Mouse (Mus musculus): ENCODE results near the gene Cmah.

Cmah gene

DNA sequence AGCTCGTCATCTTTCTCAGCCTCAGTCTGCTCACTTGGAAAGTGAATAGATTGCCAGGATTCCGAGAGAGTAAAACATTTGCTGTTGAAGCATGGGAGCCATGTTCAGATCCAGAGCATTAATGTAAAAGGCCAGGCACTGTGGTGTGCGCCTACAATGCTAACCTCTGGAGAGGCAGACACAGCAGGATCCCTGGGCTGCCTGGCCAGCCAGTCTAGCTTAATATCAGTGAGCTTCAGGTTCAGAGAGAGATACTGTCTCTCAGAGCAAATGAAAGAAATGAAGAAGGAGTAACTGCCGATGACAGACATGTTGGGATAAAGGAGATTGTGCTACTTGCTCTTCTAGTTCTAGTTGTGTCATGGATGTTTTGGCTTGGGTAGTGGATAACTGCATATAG lies 91.6 kb downstream of the Cmah start:
- no peak for DNase-seq

- DNase-seq = no peak
Observed at GRCm38 (mm10) chr13:24419560-24420250, 92.5 kb downstream of the Cmah start.

DNA sequence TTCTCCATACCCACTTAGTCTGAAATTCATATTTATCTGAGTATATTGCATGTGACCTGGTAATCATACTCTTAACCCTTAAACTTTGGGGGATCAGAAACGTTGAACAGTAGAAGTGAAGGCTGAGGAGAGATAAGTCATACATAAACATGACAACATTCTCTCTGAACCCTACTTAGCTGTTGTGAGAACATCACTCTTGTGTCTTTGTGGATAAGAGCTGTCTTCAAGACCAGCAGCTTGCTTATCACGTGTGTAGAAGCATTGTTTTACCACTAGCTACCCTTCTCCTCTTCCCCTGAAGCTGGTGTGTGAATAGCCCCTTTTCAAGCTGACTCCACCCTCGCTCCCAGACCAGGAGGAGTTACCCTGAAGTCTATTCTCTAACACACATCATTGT lies 94.8 kb downstream of the Cmah start:
- no peak for DNase-seq

DNA sequence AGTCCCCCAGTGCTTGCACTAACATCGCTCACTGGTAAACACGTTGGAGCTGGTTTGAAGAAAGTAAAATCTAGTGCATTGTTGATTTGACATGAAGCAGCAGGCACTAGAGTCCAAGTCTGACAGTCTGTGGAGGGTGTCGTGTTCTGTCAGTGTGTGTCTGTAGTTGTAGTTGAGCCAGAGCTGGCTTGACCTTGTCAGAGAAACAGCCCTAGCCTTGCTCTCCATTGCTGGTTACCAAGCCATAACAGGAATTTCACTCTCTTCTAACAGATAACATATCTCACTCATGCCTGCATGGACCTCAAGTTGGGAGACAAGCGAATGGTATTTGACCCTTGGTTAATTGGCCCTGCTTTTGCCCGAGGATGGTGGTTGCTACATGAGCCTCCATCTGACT lies 103.0 kb downstream of the Cmah start:
- no peak for DNase-seq

- DNase-seq = no peak
Observed at GRCm38 (mm10) chr13:24431593-24431992, 104.4 kb downstream of the Cmah start.

DNA sequence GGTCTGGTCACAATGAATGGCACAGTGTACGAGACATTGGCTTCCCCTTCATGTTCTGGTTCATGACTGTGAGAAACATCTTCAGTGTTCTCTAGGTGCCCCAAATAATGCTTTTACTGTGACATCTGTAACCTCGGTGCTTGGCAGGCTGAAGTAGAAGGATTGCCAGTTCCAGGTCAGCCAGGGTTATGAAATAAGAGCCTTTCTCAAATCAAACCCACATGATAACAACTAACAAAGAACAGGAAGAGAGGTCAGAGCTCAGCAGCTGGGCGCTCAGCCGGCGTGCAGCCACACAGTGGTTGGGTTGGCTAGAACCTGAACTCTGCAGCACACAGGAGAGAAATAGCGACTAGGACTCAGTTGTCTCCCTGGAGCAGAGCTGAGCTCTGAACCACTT lies 115.1 kb downstream of the Cmah start:
- peak; percentile 27 for DNase-seq

DNA sequence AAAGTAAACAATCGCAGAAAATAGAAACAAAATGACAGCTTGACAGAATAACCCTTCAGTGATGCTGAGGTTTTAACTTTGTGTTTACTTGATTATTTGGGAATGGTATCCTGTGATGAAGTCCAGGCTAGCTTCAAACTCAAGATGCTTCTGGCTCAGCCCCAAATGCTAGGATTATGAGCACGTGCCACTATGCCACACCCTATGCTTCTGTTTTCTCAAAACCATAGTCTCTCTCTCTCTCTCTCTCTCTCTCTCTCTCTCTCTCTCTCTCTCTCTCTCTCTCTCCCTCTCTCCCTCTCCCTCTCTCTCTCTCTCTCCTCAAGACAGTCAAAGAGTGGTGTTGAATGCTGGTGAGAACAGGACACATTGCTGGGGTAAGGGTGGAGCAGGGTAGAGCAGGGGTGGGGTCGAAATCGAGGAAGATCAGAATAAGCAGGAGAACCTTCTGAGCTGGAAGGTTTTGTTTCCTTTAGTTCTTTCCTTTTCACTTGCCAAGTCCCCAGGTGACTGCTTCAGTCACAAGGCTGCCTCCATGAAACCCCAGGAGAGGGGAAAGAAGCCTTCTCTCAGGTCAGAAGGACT lies 116.7 kb downstream of the Cmah start:
- no peak for DNase-seq

DNA sequence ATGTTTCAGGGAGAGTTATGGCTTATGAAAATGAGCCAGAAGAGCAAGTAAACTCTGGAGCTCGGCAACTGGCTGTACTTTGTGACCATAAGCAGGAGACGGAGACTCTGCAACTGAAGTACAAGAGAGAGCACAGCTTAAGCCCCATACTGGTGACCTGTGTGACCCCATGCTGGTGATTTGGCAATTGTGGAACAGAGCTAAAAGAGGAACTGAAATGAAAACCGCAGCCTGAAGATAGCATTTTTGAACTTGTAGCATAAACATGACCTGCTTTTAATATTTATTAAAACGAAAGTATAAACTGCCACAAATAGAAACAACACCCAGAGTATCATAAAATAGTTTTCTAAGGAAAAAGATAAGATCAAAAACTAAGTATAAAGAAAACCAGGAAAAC lies 117.5 kb downstream of the Cmah start:
- DNase-seq = peak; percentile 51

GRCm38 (mm10) chr13:24445166-24445565 lies 118.0 kb downstream of the Cmah start:
- no peak for DNase-seq

- DNase-seq = no peak
Observed at GRCm38 (mm10) chr13:24446081-24446480, 118.9 kb downstream of the Cmah start.

GRCm38 (mm10) chr13:24447043-24447442 lies 119.8 kb downstream of the Cmah start:
- DNase-seq = no peak

GRCm38 (mm10) chr13:24448578-24448977 lies 121.4 kb downstream of the Cmah start:
- no peak for DNase-seq

- DNase-seq = no peak
Observed at GRCm38 (mm10) chr13:24451455-24451854, 124.3 kb downstream of the Cmah start.

DNA sequence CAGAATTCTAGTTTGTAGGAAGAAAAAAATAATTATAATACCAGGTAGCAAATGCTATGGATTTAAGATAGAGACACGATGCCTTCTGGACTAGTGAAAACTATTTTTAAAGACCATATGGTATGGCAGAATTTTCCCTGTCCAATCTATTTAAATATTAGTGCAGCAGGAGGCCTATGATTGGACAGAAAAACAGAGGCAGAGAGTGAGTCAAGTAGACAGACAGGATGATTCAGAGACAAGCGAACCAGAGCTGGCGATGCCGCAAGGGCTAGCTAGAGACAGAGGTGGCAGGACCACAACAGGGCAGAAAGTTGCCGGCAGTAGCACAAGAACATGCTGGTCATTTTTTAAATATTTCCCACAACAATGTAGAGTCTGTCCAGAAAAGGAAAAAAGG lies 126.5 kb downstream of the Cmah start:
- no peak for DNase-seq

DNA sequence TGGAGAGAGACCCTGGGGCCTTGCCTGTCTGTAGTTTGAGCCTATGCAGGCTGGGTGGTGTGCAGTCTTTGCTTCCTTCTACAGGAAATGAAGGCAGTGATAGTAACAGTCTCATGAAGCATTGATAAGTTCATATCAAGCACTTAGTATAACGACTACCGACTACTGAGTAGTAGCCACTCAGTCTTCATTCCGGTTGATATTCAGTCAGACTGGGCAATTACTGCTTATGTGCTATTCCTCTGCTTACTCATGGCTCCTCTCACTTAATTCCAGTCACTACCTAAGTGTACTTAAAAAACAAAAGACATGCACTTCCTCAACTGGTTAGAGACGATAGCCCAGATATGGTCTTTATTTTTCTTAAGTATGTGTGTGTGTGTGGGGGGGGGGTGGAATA lies 129.2 kb downstream of the Cmah start:
- no peak for DNase-seq

DNA sequence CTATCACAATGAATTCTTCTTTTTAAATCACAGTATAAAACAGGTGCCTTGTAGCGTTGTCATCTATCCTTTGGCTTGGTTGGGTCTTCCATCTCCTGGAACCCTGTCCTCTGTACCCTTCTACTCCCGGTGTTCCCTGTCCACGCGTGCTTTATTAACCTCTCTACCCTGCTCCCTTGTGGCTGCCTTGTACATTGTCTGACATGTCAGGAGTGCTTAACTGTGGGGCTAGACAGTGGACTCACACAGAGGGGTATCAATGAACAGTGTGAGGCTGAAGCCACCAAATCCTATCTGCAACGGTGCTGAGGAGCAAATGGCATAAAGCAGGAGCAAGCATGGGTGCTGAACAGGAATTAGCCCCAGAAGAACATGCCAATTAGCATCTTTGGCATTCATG lies 133.3 kb downstream of the Cmah start:
- no peak for DNase-seq

DNA sequence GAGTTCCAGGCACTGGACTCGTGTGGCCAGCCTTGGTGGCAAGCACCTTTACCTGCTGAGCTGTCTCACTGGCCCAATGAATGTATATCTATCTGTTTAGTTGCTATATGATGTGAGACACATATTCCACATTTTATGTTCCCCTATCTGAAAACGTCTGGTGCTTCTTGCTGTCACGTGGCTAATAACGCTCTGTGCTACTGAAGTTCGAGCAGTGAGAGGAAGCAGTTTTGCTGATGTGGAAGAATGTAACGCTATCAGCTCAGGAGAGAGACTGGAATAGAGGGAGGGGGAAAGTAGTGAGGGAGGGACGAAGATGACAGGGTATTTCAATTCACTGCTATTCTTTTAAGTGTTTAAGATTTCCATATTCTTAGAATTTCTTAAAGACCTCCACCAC lies 136.6 kb downstream of the Cmah start:
- no peak for DNase-seq

DNA sequence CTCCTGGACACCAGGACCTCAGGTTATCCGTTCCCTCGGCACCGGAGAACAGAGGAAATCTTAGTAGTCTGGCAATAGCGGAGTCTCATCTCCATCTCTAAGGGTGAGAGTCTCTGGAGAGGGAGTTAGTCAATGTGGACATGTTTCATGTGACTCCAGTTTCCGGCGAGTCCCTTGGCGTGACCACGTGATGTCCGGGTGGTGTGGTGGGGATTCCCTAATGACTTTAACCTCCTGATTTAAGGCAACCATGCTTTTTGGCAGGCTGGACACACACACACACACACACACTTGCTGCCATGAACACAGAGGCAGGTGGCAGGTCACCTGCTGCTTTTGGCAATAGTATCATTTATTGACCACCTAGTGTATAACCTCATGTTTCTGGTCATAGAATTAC lies 138.8 kb downstream of the Cmah start:
- no peak for DNase-seq

DNA sequence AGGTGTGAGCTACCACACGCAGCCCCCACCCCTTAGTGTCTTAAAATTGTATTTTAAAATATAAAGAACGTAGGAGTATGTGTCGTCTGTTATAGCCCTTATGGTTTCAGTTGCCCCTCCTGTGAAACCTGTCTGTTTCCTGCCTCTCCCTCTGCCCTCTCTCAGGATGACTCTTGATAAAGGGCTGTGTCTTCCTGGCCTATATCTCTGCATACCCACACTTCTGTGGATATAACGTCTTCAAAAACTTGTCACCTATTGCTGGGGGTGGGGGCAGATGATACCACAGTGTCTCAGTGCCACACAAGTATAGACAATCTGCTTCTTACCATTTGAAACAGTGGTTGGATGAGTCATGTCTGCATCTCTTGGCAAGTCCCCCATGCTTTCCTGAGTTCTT lies 140.6 kb downstream of the Cmah start:
- DNase-seq = no peak

DNA sequence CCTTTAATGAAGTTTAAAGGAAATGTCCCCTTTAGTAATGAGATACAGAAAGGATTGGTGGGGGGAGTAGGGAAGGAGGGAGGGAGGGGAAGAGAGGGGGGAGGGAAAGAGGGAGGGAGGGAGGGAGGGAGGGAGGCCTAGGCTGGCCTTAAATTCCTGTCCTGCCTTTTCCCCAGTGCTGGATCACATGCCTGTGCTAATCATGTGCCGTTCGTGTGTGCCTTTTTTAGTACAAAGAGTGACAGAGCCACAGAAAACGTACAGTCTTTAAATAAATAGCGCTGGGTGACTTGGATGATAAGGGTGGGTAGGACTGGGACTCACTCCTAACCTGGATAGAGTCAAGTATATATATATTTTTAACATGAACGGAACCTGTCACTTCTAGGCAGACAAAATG lies 150.4 kb downstream of the Cmah start:
- no peak for DNase-seq

DNA sequence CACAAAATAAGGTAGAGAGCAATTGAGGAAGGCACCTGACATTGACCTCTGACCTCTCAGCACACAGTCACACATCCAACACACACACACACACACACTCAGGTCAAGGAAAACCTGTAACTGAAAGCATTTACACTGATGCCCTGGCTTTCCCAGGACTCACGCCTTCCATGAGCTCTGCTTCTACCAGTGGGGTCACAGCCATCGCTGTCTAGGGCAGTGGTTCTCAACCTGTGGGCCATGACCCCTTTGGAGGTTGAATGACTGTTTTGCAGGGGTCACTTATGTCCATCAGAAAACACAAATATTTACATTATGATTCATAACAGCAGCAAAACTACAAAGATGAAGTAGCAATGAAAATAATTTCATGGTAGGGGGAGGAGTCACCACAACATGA lies 152.3 kb downstream of the Cmah start:
- no peak for DNase-seq

DNA sequence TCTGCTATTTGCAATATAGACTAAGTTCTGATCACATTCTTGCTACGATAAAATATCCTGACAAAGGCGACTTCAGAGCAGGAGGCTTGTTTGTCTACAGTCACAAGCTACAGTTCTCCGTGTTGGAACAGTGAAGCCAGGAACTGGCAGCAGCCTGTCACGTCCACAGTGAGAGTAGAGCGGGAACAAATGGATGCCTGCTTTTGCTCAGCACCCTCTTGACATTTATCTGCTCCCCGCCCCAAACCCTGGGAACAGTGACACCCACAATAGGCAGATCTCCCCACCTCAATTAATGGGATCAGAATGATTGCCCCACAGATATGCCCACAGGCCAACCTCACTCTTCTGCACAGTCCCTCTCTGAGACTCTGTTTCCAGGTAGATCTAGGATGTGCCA lies 153.6 kb downstream of the Cmah start:
- no peak for DNase-seq

GRCm38 (mm10) chr13:24481615-24482295 lies 154.6 kb downstream of the Cmah start:
- peak; percentile 71 for DNase-seq

- no peak for DNase-seq
Observed at GRCm38 (mm10) chr13:24483691-24484090, 156.5 kb downstream of the Cmah start.

GRCm38 (mm10) chr13:24484811-24485210 lies 157.6 kb downstream of the Cmah start:
- DNase-seq = no peak

Measured in kidney, postnatal 10 days (tissue).